Mouse (Mus musculus) stomach, embryonic 16.5 days (tissue): Measurements from ENCODE around the gene Slain2. TPM values are rescaled to one million over a fixed set of nuclear protein-coding genes. Genes with fewer than 3 reads are reported as not detected.
"Not testable (repeated sequence)": the region's sequence is repeated elsewhere in the genome, so short reads cannot be mapped to it uniquely, and the experiment has no call there.

Source experiments
- ATAC-seq: fragments of 200-750 bp; cut with Nextera tagmentation; 2 replicates; pipeline ENCODE4 v1.8.0; 2017; ENCODE audit warnings: moderate number of reproducible peaks, moderate TSS enrichment; ENCODE audit not compliant: insufficient read depth, low FRiP score
- H3K27ac ChIP-seq: fragments of 300-500 bp; sonication (generic); 2 replicates; pipeline ENCODE4 v1.5.1; 2014; ENCODE audit warnings: low read length
- H3K27me3 ChIP-seq: fragments of 300-500 bp; sonication (generic); 2 replicates; pipeline ENCODE4 v1.6.1; 2014; ENCODE audit warnings: low read length, control low read depth, mixed read lengths; ENCODE audit not compliant: control insufficient read depth, insufficient read depth
- H3K36me3 ChIP-seq: fragments of 300-500 bp; sonication (generic); 2 replicates; pipeline ENCODE4 v1.6.1; 2014; ENCODE audit warnings: low read length; ENCODE audit not compliant: control insufficient read depth, insufficient read depth
- H3K4me1 ChIP-seq: fragments of 300-500 bp; sonication (generic); 2 replicates; pipeline ENCODE4 v1.6.1; 2014; ENCODE audit warnings: low read length, control low read depth, mixed read lengths; ENCODE audit not compliant: control insufficient read depth, insufficient read depth
- H3K4me2 ChIP-seq: fragments of 300-500 bp; sonication (generic); 2 replicates; pipeline ENCODE4 v1.6.1; 2014; ENCODE audit warnings: low read depth, low read length, mixed read lengths
- H3K4me3 ChIP-seq: fragments of 300-500 bp; sonication (generic); replicated peaks from 2 replicates; pipeline ENCODE4 v1.5.1; 2014; ENCODE audit warnings: mild to moderate bottlenecking, low read length
- H3K9ac ChIP-seq: fragments of 300-500 bp; sonication (generic); 2 replicates; pipeline ENCODE4 v1.6.1; 2014; ENCODE audit warnings: low read length
- H3K9me3 ChIP-seq: fragments of 300-500 bp; sonication (generic); replicated peaks from 2 replicates; pipeline ENCODE4 v1.6.1; 2016; ENCODE audit warnings: low read length, control low read depth; ENCODE audit not compliant: control insufficient read depth
- WGBS: fragments of 180-500 bp; shearing (Covaris S2); extraction: QIAGEN DNeasy Blood & Tissue Kit; methylation state at CpG from one replicate; pipeline ENCODE4 v1.1.7; 2014; 5-methylcytosine and 5-hydroxymethylcytosine counted together
- polyA plus RNA-seq: library from polyadenylated mRNA; unstranded; fragments of >200 nt; fragmentation: Nextera tagmentation; extraction: Ambion mirVana; gene quantifications from 2 replicates; pipeline ENCODE4 v1.2.1, GENCODE M21; 2015

Slain2 gene
- polyA plus RNA-seq, 1 experiment from 2014 or later = 11.6 TPM

DNA sequence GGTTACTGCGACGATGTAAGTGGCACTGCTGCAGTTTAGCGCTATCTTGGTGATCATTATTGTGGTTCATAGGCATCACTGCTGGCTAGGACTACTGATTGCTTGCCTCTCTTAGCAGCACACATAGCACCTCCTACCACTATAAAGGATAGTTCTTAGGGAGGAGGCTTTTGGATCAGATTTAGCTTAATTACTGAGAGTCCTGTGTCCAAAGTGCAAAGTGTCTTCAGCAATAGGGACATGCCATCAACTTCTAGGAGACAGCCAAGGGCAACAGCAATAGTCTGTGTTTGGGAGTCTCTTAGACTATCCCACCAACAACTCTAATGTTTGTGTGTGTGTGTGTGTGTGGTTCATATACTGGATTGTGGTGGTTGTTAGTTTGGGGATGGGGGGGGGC is 8.7 kb downstream of the Slain2 start:
- Histone ChIP-seq H3K9me3 (no peaks in the 10 kb centered on the region), H3K27me3 (no peaks in the 10 kb centered on the region), H3K36me3 (no peaks in the 10 kb centered on the region), H3K27ac (no peak overlapping the region), H3K4me2 (no peak overlapping the region), H3K4me3 (no peak overlapping the region), H3K4me1 (0 out of 2 replicates have a peak, but pooled peaks cover 3% of the 10 kb centered on the region), H3K9ac (no peak overlapping the region)
- no peak for ATAC-seq
- 94% methylated on average over 3 of the region's 3 CpGs for WGBS

DNA sequence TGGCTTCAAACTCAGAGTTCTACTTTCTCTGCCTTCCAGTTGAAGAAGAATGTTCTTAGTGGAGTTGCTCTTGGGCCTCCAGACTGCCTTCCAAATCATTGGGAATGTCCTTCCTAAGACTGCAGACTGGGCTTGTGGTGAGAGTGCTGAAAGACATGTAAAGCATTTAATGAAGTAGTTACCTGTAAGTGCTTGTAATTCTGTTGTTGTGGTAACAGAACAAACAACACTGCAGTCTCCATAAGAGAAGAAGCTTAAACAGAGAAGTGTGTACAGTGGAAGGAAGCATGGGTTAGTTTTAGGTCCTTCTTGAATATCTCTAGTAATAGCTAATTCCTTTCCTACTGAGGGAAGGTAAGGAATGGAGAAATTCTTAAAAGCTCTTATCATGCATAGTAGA is 13.0 kb downstream of the Slain2 start:
- H3K9me3 ChIP-seq = no peaks in the 10 kb centered on the region
- H3K4me1 ChIP-seq = 0 out of 2 replicates have a peak, but pooled peaks cover 3% of the 10 kb centered on the region
- ATAC-seq = no peak
- no peak overlapping the region for H3K9ac ChIP-seq
- no peaks in the 10 kb centered on the region for H3K27me3 ChIP-seq
- H3K27ac ChIP-seq = no peak overlapping the region
- no peak overlapping the region for H3K4me3 ChIP-seq
- no peaks in the 10 kb centered on the region for H3K36me3 ChIP-seq
- H3K4me2 ChIP-seq = no peak overlapping the region

DNA sequence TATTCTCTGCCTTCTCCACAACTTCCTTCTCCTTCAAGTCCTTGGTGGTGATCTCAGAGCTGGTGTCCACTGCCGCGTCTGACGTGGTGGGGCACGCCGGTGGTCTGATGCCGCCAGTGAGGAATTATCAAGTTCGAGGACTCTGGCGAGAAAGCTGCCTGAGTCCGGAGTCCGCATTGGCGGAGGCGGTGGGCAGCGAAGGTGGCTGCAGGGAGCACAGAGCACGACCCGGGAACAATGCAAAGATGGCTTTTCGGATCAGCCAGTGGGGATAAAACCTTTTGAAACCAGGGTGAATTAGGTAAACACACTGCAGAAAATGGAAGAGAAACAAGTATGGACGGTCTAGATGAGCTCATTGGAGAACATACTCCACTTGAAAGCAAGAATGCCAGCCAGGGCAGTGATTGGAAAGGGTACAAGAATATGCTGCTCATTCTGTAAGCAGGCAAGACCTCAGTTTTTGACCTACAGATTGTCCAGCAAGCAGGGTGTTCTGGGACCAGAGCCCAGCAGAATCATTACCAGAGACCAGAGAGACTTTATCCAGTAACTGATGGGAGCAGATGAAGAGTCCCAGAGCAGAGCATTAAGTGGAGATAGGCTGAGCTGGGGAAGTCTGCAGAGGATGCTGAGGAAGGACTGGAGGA is 19.0 kb downstream of the Slain2 start:
- no peak overlapping the region for H3K4me2 ChIP-seq
- H3K36me3 ChIP-seq = no peaks in the 10 kb centered on the region
- 88% methylated on average over 17 of the region's 17 CpGs for WGBS
- H3K9me3 ChIP-seq = no peaks in the 10 kb centered on the region
- no peak overlapping the region for H3K9ac ChIP-seq
- H3K27ac ChIP-seq = no peak overlapping the region
- H3K27me3 ChIP-seq = no peaks in the 10 kb centered on the region
- no peak overlapping the region for H3K4me3 ChIP-seq
- ATAC-seq = no peak
- H3K4me1 ChIP-seq = no peaks in the 10 kb centered on the region

DNA sequence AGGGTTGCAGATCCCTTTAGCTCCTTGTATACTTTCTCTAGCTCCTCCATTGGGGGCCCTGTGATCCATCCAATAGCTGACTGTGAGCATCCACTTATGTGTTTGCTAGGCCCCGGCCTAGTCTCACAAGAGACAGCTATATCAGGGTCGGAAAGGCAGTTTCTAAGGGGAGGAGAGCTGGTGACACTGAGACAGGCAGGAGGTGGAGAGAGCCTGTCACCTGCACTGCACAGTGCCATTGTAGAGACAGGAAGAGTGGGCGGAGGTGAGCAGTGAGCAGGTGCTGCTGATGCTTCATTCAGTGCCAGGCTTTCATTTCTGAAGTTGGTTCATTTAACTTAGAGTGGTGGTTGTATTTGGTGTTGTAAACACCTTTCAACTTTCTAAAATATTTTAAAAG is 24.3 kb downstream of the Slain2 start:
- H3K4me1 ChIP-seq, H3K4me2 ChIP-seq, H3K4me3 ChIP-seq, H3K27me3 ChIP-seq, H3K36me3 ChIP-seq, H3K9ac ChIP-seq, H3K9me3 ChIP-seq, ATAC-seq, H3K27ac ChIP-seq: not testable (repeated sequence)
- 97% methylated on average over 3 of the region's 3 CpGs for WGBS

DNA sequence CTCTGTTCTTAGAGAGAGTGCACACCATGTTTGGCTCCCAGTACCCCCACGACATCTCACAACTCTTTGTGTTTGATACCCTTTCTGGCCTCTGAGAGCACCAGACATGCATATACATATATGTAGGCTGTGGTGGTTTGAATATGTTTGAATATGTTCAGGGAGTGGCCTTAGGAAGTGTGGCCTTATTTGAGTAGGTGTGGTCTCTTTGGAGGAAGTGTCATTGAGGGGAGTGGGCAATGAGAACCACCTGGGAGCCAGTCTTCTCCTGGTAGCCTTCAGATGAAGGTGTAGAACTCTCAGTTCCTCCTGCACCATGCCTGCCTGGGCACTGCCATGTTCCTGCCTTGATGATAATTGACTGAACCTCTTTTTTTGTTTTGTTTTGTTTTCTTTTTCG is 25.2 kb downstream of the Slain2 start:
- Histone ChIP-seq H3K4me3 (no peak overlapping the region), H3K9me3 (no peaks in the 10 kb centered on the region), H3K36me3 (peaks cover 2% of the 10 kb centered on the region; the same call in 1 of the 2 replicates), H3K27me3 (no peaks in the 10 kb centered on the region), H3K4me2 (no peak overlapping the region), H3K27ac (no peak overlapping the region), H3K4me1 (no peaks in the 10 kb centered on the region), H3K9ac (no peak overlapping the region)
- WGBS = 87% methylated on average over 2 of the region's 2 CpGs
- no peak for ATAC-seq

DNA sequence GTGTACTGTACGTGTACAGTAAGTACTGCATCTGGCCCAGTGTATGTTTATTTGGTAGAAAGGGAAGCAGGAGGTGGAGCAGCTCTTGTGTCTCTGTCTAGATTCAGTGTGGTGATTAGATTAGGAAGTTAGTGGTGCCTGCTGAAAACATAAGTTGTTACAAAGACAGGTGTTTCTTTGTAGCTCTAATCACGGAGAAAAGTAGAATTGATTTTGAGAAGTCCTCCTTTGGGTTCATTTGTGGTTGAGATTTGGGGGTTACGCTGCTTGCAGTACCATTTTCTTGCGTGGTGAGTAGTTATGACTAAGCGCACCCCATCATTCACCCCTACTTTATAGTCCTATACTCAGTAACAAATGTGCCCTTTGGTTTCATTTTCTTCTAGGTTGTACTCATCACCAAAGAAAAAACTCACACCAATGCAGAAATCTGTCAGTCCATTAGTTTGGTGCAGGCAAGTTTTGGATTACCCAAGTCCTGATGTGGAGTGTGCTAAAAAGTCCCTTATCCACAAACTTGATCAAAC is 26.9 kb downstream of the Slain2 start:
- no peaks in the 10 kb centered on the region for H3K9me3 ChIP-seq
- H3K4me3 ChIP-seq = no peak overlapping the region
- H3K36me3 ChIP-seq = peaks cover 2% of the 10 kb centered on the region; the same call in 1 of the 2 replicates
- no peaks in the 10 kb centered on the region for H3K4me1 ChIP-seq
- no peaks in the 10 kb centered on the region for H3K27me3 ChIP-seq
- ATAC-seq = no peak
- 84% methylated on average over 5 of the region's 5 CpGs for WGBS
- no peak overlapping the region for H3K27ac ChIP-seq
- H3K4me2 ChIP-seq = no peak overlapping the region
- H3K9ac ChIP-seq = no peak overlapping the region

GRCm38 (mm10) chr5:72948136-72948535 is 34.0 kb downstream of the Slain2 start:
- H3K9me3 ChIP-seq = no peaks in the 10 kb centered on the region
- H3K27me3 ChIP-seq = no peaks in the 10 kb centered on the region
- no peak overlapping the region for H3K4me3 ChIP-seq
- H3K36me3 ChIP-seq = no peaks in the 10 kb centered on the region
- H3K27ac ChIP-seq = no peak overlapping the region
- H3K4me1 ChIP-seq = no peaks in the 10 kb centered on the region
- ATAC-seq = no peak
- H3K4me2 ChIP-seq = no peak overlapping the region
- H3K9ac ChIP-seq = no peak overlapping the region
- 73% methylated on average over 1 of the region's 1 CpGs for WGBS

DNA sequence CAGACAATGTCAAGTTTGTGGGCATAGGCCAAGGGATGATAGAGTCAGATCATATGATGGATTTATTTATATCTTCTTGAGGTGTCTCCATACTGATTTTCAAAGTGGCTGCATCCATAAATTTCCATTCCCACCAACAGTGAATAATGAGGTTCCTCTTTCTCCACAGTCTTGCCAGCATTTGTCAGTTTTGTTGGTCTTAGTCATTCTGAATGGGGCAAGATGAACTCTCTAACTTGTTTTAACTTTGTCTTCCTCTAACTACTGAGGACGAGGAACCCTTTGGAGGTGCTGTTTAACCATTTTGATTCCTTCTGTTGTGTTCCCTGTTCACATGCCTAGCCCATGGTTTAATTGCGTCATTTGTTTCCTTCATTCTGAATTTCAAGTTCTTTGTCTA is 36.1 kb downstream of the Slain2 start:
- H3K36me3 ChIP-seq = no peaks in the 10 kb centered on the region
- H3K4me3 ChIP-seq = no peak overlapping the region
- no peak for ATAC-seq
- no peaks in the 10 kb centered on the region for H3K4me1 ChIP-seq
- no peaks in the 10 kb centered on the region for H3K27me3 ChIP-seq
- H3K27ac ChIP-seq = no peak overlapping the region
- H3K4me2 ChIP-seq = no peak overlapping the region
- H3K9me3 ChIP-seq = no peaks in the 10 kb centered on the region
- no peak overlapping the region for H3K9ac ChIP-seq
- WGBS = 88% methylated on average over 2 of the region's 2 CpGs

DNA sequence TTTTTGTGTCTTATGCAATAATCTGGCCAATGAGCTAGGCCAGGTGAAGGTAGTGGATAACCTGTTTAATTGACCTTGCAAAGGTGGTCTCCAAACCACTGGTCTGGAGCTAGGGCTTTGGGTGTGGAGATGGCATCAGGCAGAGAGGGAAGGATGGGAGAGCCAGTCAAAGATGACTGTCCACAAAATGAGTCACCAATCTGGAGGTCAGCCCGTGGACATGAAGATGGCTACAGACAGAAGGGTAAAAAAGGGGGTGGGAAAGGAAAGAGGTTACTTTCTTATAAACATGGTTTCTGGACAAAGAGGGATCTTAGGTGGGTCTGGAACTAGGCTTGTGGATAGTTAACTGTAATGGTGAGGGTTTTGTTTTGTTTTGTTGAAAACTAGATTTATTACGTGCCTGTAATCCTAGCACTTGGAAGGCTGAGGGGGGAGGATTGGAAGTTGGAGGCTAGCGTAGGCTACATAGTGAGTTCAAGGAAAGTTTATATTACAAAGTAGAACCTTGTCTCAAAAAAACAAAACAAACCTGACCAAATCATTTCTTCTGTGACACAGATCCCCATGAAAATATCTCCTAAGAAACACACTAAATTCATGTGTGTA is 40.0 kb downstream of the Slain2 start:
- Histone ChIP-seq H3K27me3 (no peaks in the 10 kb centered on the region), H3K4me2 (no peak overlapping the region), H3K4me1 (0 out of 2 replicates have a peak, but pooled peaks cover 2% of the 10 kb centered on the region), H3K9ac (no peak overlapping the region), H3K36me3 (0 out of 2 replicates have a peak, but pooled peaks cover 6% of the 10 kb centered on the region), H3K27ac (no peak overlapping the region), H3K9me3 (no peaks in the 10 kb centered on the region), H3K4me3 (no peak overlapping the region)
- ATAC-seq = no peak
- 49% methylated on average over 3 of the region's 3 CpGs for WGBS
